Mouse (Mus musculus): Measurements from ENCODE around the gene Emb. TPM values are rescaled to one million over a fixed set of nuclear protein-coding genes. Genes with fewer than 3 reads are reported as not detected.
A peak's percentile ranks its signal among the peaks of the same experiment; 100 is the strongest.

Gene Emb
- total and polyA plus RNA-seq, 3 experiments = 0.60 to 2.1 (median 1.2) TPM

GRCm38 (mm10) chr13:117197666-117198065, 10.7 kb upstream of the Emb start:
- no peak overlapping the region for H3K9ac ChIP-seq (ENCODE audit: insufficient read depth, low read depth)
- H3K4me1 ChIP-seq (ENCODE audit: control insufficient read depth in 1 of 2, insufficient read depth in 2 of 2) = 0 out of 4 replicates have a peak, but pooled peaks cover 0 to 2% of the 10 kb centered on the region in 2 experiments
- no peak overlapping the region for H3K4me3 ChIP-seq (replicated peaks in 1 of 3; ENCODE audit: low read depth in 2 of 3, low read length in 2 of 3, poor library complexity in 1 of 3)
- H3K27ac ChIP-seq (ENCODE audit: insufficient read depth, low read depth) = no peak overlapping the region
- dilution Hi-C loops (cut with MboI; ENCODE audit: extremely low pct_ligation_motif_present, extremely low pct_unique_long_range_greater_than_20kb, low sequenced_read_pairs) = no loop called here
- no peaks in the 10 kb centered on the region for H3K36me3 ChIP-seq (replicated peaks in 1 of 2; ENCODE audit: control insufficient read depth in 1 of 2, insufficient read depth in 1 of 2, low read length in 1 of 2)
- no peaks in the 10 kb centered on the region for H3K27me3 ChIP-seq (replicated peaks)
- no peaks in the 10 kb centered on the region for H3K79me2 ChIP-seq (replicated peaks; ENCODE audit: control insufficient read depth, extremely low read depth, insufficient read depth, poor library complexity, severe bottlenecking)
- in situ Hi-C loops (cut with MboI; ENCODE audit: low pct_ligation_motif_present, low pct_unique_long_range_greater_than_20kb, low sequenced_read_pairs) = no loop called here
- H3K4me2 ChIP-seq (ENCODE audit: insufficient read depth, low read depth, poor library complexity, severe bottlenecking) = no peak overlapping the region
- H3K9me3 ChIP-seq (replicated peaks; ENCODE audit: low read length) = peaks cover 64% of the 10 kb centered on the region
- DNase-seq (ENCODE audit: extremely low read depth) = no peak
- TF ChIP-seq USF1 (IDR thresholded peaks at IDR 0.05; ENCODE audit: low read depth, low read length) (no peak), RAD21 (IDR thresholded peaks at IDR 0.05; ENCODE audit: low read depth, low read length) (no peak)

GRCm38 (mm10) chr13:117198402-117199083, 9.8 kb upstream of the Emb start:
- Histone ChIP-seq H3K79me2 (replicated peaks; ENCODE audit: control insufficient read depth, extremely low read depth, insufficient read depth, poor library complexity, severe bottlenecking) (no peaks in the 10 kb centered on the region), H3K9me3 (replicated peaks; ENCODE audit: low read length) (peaks cover 62% of the 10 kb centered on the region), H3K4me1 (ENCODE audit: control insufficient read depth in 1 of 2, insufficient read depth in 2 of 2) (0 out of 4 replicates have a peak, but pooled peaks cover 0 to 2% of the 10 kb centered on the region in 2 experiments), H3K9ac (ENCODE audit: insufficient read depth, low read depth) (no peak overlapping the region), H3K27me3 (replicated peaks) (no peaks in the 10 kb centered on the region), H3K36me3 (replicated peaks in 1 of 2; ENCODE audit: control insufficient read depth in 1 of 2, insufficient read depth in 1 of 2, low read length in 1 of 2) (no peaks in the 10 kb centered on the region), H3K4me3 (replicated peaks in 1 of 3; ENCODE audit: low read depth in 2 of 3, low read length in 2 of 3, poor library complexity in 1 of 3) (no peak overlapping the region), H3K4me2 (ENCODE audit: insufficient read depth, low read depth, poor library complexity, severe bottlenecking) (no peak overlapping the region), H3K27ac (ENCODE audit: insufficient read depth, low read depth) (no peak overlapping the region)
- peak; percentile 6 for DNase-seq (ENCODE audit: extremely low read depth)
- dilution Hi-C loops (cut with MboI; ENCODE audit: extremely low pct_ligation_motif_present, extremely low pct_unique_long_range_greater_than_20kb, low sequenced_read_pairs) (no loop called here), in situ Hi-C loops (cut with MboI; ENCODE audit: low pct_ligation_motif_present, low pct_unique_long_range_greater_than_20kb, low sequenced_read_pairs) (no loop called here)
- TF ChIP-seq EP300 (IDR thresholded peaks at IDR 0.05; ENCODE audit: low read length) = no peak
- TF ChIP-seq USF2 (conservative IDR thresholded peaks at IDR 0.05; ENCODE audit: low read depth, low read length) = no peak
- no peak for TF ChIP-seq GABPA (IDR thresholded peaks at IDR 0.05; ENCODE audit: insufficient replicate concordance, low read depth, low read length)
- TF ChIP-seq MEF2A (IDR thresholded peaks at IDR 0.05; ENCODE audit: borderline replicate concordance, low read depth, low read length) = no peak
- no peak for TF ChIP-seq MAX (IDR thresholded peaks at IDR 0.05; ENCODE audit: low read length)
- peak in 1 of 2 experiments; percentile 53; a peak in 2 of 4 replicates for TF ChIP-seq CTCF (conservative IDR thresholded peaks at IDR 0.05 in 1 of 2, IDR thresholded peaks at IDR 0.05 in 1 of 2; ENCODE audit: low read depth in 2 of 2, low read length in 2 of 2)
- peak; percentile 22; the same call in 1 of the 2 replicates for TF ChIP-seq SMC3 (IDR thresholded peaks at IDR 0.05; ENCODE audit: low read depth, low read length)
- no peak for TF ChIP-seq SIN3A (IDR thresholded peaks at IDR 0.05; ENCODE audit: low read length)
- TF ChIP-seq ZNF384 (IDR thresholded peaks at IDR 0.05; ENCODE audit: low read depth, low read length) = peak; percentile 73
- no peak for TF ChIP-seq IRF4 (IDR thresholded peaks at IDR 0.05; ENCODE audit: low read depth, low read length)
- no peak for TF ChIP-seq PAX5 (IDR thresholded peaks at IDR 0.05; ENCODE audit: low read length)
- TF ChIP-seq RCOR1 (conservative IDR thresholded peaks at IDR 0.05; ENCODE audit: low read depth, low read length) = no peak
- no peak for TF ChIP-seq ZMIZ1 (IDR thresholded peaks at IDR 0.05; ENCODE audit: low read depth, low read length)
- no peak for TF ChIP-seq MYC (IDR thresholded peaks at IDR 0.05; ENCODE audit: low read depth, low read length)
- no peak for TF ChIP-seq E2F4 (IDR thresholded peaks at IDR 0.05; ENCODE audit: insufficient replicate concordance, low read depth, low read length)
- no peak for TF ChIP-seq TBP (conservative IDR thresholded peaks at IDR 0.05; ENCODE audit: low read depth, low read length)
- TF ChIP-seq NRF1 (IDR thresholded peaks at IDR 0.05; ENCODE audit: low read depth, low read length) = no peak
- TF ChIP-seq POLR2AphosphoS2 (IDR thresholded peaks at IDR 0.05; ENCODE audit: low read depth, low read length) = no peak
- TF ChIP-seq MAFK (IDR thresholded peaks at IDR 0.05; ENCODE audit: insufficient replicate concordance, low read length) = no peak
- TF ChIP-seq CHD2 (IDR thresholded peaks at IDR 0.05; ENCODE audit: low read length) = no peak
- TF ChIP-seq KAT2A (IDR thresholded peaks at IDR 0.05; ENCODE audit: insufficient replicate concordance, low read length) = no peak
- peak; percentile 35 for TF ChIP-seq RAD21 (IDR thresholded peaks at IDR 0.05; ENCODE audit: low read depth, low read length)
- no peak for TF ChIP-seq ETS1 (conservative IDR thresholded peaks at IDR 0.05; ENCODE audit: low read depth, low read length)
- TF ChIP-seq ZC3H11A (IDR thresholded peaks at IDR 0.05; ENCODE audit: low read depth, low read length) = no peak
- no peak for TF ChIP-seq ZKSCAN1 (IDR thresholded peaks at IDR 0.05; ENCODE audit: borderline replicate concordance, low read depth, low read length)
- TF ChIP-seq TCF12 (IDR thresholded peaks at IDR 0.05; ENCODE audit: low read depth, low read length) = no peak
- no peak for TF ChIP-seq JUN (IDR thresholded peaks at IDR 0.05; ENCODE audit: insufficient read depth, low read depth, low read length)
- peak; percentile 66 for TF ChIP-seq BHLHE40 (IDR thresholded peaks at IDR 0.05; ENCODE audit: low read depth, low read length)
- TF ChIP-seq MAZ (IDR thresholded peaks at IDR 0.05; ENCODE audit: low read depth, low read length) = no peak
- TF ChIP-seq CHD1 (IDR thresholded peaks at IDR 0.05; ENCODE audit: low read depth, low read length) = no peak
- no peak for TF ChIP-seq POLR2A (IDR thresholded peaks at IDR 0.05; ENCODE audit: low read depth, low read length)
- no peak for TF ChIP-seq UBTF (IDR thresholded peaks at IDR 0.05; ENCODE audit: low read depth, low read length)

Data from CH12.LX (cell line).